19 mouse cellular contexts compared by ENCODE assay signal in the genomic region with DNA sequence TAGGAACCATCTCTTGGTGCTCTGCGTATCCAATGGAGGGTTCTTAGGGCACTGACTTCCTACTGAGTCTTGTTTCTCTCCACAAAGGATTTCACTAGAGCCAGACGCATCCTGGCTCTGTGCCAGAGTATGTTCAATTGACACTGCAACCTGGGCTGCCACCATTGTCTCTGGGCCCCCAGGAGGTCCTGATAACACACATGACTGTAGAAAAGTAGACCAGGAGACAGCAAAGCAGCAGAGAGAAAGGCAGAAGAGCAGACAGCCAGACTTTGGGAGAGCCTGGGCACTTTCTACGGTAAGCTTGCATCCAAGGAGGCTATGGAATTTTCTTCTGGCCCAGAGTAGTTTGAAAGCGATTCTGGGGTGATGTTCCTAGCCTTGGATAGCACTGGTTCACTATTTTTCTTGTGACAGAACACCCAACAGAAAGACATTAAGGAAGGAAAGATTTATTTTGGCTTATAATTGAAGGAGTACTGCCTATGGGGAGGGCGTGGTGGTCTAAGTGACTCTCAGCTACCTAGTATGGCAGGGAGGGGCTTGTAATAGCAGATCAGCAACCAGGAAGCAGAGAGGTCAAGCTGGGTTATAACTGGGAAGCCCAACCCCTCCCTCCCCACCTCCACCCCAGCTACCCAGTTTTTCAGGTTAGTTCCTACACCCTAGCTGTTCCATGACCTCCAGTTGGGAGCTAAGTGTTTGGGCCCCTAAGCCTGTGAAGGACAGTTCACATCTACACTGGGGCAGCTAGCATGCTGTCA.
DNase-seq lines count a peak whose midpoint lies in the region; ATAC-seq and TF ChIP-seq lines count a peak whose summit lies in the region.
"Had no signal": no experiment of that assay in that cellular context is flagged by ENCODE, and none has a peak within 500 bp of the region (broad histone marks: within the 10 kb centered on the region; RNA-seq: fewer than 3 reads in every experiment).

No protein-coding gene starts in this region.

- 56% methylated on average over 5 of the region's 5 CpGs for WGBS in midbrain, embryonic 13.5 days
- WGBS in midbrain, embryonic 11.5 days: 63% methylated on average over 5 of the region's 5 CpGs
- 44% methylated on average over 5 of the region's 5 CpGs for WGBS in hindbrain, embryonic 14.5 days
- WGBS in stomach, postnatal 0 days: 62% methylated on average over 5 of the region's 5 CpGs

- ATAC-seq in midbrain, embryonic 13.5 days: no peak
- ATAC-seq in midbrain, embryonic 11.5 days (ENCODE audit: low FRiP score): no peak
- ATAC-seq in hindbrain, embryonic 14.5 days (ENCODE audit: low FRiP score): no peak
- 0 out of 2 replicates have a peak, but pooled peaks have one; percentile 24 for ATAC-seq in stomach, postnatal 0 days (ENCODE audit: low FRiP score, low TSS enrichment)

- H3K9ac ChIP-seq in midbrain, embryonic 13.5 days (replicated peaks): no peak overlapping the region
- no peak overlapping the region for H3K9ac ChIP-seq in midbrain, embryonic 11.5 days (ENCODE audit: low read length)
- H3K9ac ChIP-seq in hindbrain, embryonic 14.5 days: no peak overlapping the region
- H3K9ac ChIP-seq in stomach, postnatal 0 days (ENCODE audit: low read length): no peak overlapping the region
- H3K9ac ChIP-seq: liver, embryonic 13.5 days had no signal

- H3K4me2 ChIP-seq in midbrain, embryonic 13.5 days (replicated peaks): no peak overlapping the region
- no peak overlapping the region for H3K4me2 ChIP-seq in midbrain, embryonic 11.5 days
- no peak overlapping the region for H3K4me2 ChIP-seq in hindbrain, embryonic 14.5 days (replicated peaks)
- H3K4me2 ChIP-seq in stomach, postnatal 0 days (replicated peaks; ENCODE audit: low read depth): no peak overlapping the region
- H3K4me2 ChIP-seq: liver, embryonic 13.5 days had no signal

- H3K27me3 ChIP-seq in midbrain, embryonic 13.5 days: no peaks in the 10 kb centered on the region
- H3K27me3 ChIP-seq in midbrain, embryonic 11.5 days (ENCODE audit: control insufficient read depth, insufficient read depth, low read length): no peaks in the 10 kb centered on the region
- H3K27me3 ChIP-seq in hindbrain, embryonic 14.5 days (ENCODE audit: control insufficient read depth, insufficient read depth, low read length): no peaks in the 10 kb centered on the region
- H3K27me3 ChIP-seq in stomach, postnatal 0 days (ENCODE audit: control insufficient read depth, insufficient read depth, low read length): no peaks in the 10 kb centered on the region
- H3K27me3 ChIP-seq: liver, embryonic 13.5 days had no signal

- peak; percentile 34 for DNase-seq in cerebellum, adult 9-11 months
- no peak for DNase-seq in cerebellum, postnatal 36 days
- DNase-seq in midbrain, embryonic 11.5 days (ENCODE audit: low spot score, missing footprints): no peak
- DNase-seq in hindbrain, embryonic 14.5 days (ENCODE audit: low spot score): no peak
- DNase-seq in stomach, postnatal 0 days (ENCODE audit: low spot score): no peak
- DNase-seq in layer of hippocampus, postnatal 25 days (ENCODE audit: extremely low spot score in 1 of 2, low spot score in 1 of 2): no peak
- no peak for DNase-seq in ovary, postnatal 36 days (ENCODE audit: low spot score)
- DNase-seq: cerebellum, adult 18-20 months; embryo, embryonic 11 days; gastrocnemius, adult 2 months; heart, adult 18-20 months; kidney, postnatal 25 days; liver, embryonic 13.5 days; right cerebral cortex, postnatal 25 days; thymus, postnatal 14 days had no signal

- H3K27ac ChIP-seq in midbrain, embryonic 13.5 days: peak overlapping the region; percentile 4; the same call in 1 of the 2 replicates
- no peak overlapping the region for H3K27ac ChIP-seq in midbrain, embryonic 11.5 days (ENCODE audit: low read depth, low read length)
- peak overlapping the region; percentile 34; the same call in 1 of the 2 replicates for H3K27ac ChIP-seq in hindbrain, embryonic 14.5 days
- H3K27ac ChIP-seq in stomach, postnatal 0 days (replicated peaks): no peak overlapping the region
- H3K27ac ChIP-seq: gastrocnemius, adult 2 months; limb, embryonic 10.5 days; liver, embryonic 13.5 days had no signal

- no peak overlapping the region for H3K4me3 ChIP-seq in midbrain, embryonic 13.5 days (replicated peaks)
- H3K4me3 ChIP-seq in midbrain, embryonic 11.5 days (ENCODE audit: low read depth, low read length): no peak overlapping the region
- no peak overlapping the region for H3K4me3 ChIP-seq in hindbrain, embryonic 14.5 days (replicated peaks; ENCODE audit: low read length)
- H3K4me3 ChIP-seq in stomach, postnatal 0 days (ENCODE audit: low read depth, low read length): no peak overlapping the region
- H3K4me3 ChIP-seq: erythroblast, embryonic 14.5 days; gastrocnemius, adult 2 months; limb, embryonic 10.5 days; liver, embryonic 13.5 days had no signal

- no peak for TF ChIP-seq EP300 in stomach, postnatal 0 days (optimal IDR thresholded peaks at IDR 0.05)

- no peaks in the 10 kb centered on the region for H3K9me3 ChIP-seq in midbrain, embryonic 13.5 days
- H3K9me3 ChIP-seq in midbrain, embryonic 11.5 days (ENCODE audit: control insufficient read depth, low read length): no peaks in the 10 kb centered on the region
- H3K9me3 ChIP-seq in hindbrain, embryonic 14.5 days (ENCODE audit: control insufficient read depth, low read length): no peaks in the 10 kb centered on the region
- no peaks in the 10 kb centered on the region for H3K9me3 ChIP-seq in stomach, postnatal 0 days (ENCODE audit: control insufficient read depth, low read length)
- H3K9me3 ChIP-seq: G1E; limb, embryonic 10.5 days; liver, embryonic 13.5 days had no signal

- TF ChIP-seq CTCF in stomach, postnatal 0 days (IDR thresholded peaks at IDR 0.05; ENCODE audit: low read depth): no peak

- no peaks in the 10 kb centered on the region for H3K36me3 ChIP-seq in midbrain, embryonic 13.5 days
- no peaks in the 10 kb centered on the region for H3K36me3 ChIP-seq in midbrain, embryonic 11.5 days (ENCODE audit: control insufficient read depth, insufficient read depth, low read length)
- no peaks in the 10 kb centered on the region for H3K36me3 ChIP-seq in hindbrain, embryonic 14.5 days (replicated peaks; ENCODE audit: control insufficient read depth, insufficient read depth)
- H3K36me3 ChIP-seq in stomach, postnatal 0 days (ENCODE audit: control insufficient read depth, insufficient read depth, low read length): no peaks in the 10 kb centered on the region
- H3K36me3 ChIP-seq: G1E; limb, embryonic 10.5 days; liver, embryonic 13.5 days had no signal

- peaks cover 51% of the 10 kb centered on the region for H3K4me1 ChIP-seq in midbrain, embryonic 13.5 days (replicated peaks)
- peaks cover 6% of the 10 kb centered on the region for H3K4me1 ChIP-seq in midbrain, embryonic 11.5 days (ENCODE audit: control insufficient read depth, insufficient read depth, low read length)
- peaks cover 34% of the 10 kb centered on the region for H3K4me1 ChIP-seq in hindbrain, embryonic 14.5 days (replicated peaks; ENCODE audit: control insufficient read depth, insufficient read depth, low read length)
- H3K4me1 ChIP-seq in stomach, postnatal 0 days (replicated peaks; ENCODE audit: control insufficient read depth, insufficient read depth): 0 out of 2 replicates have a peak, but pooled peaks cover 3% of the 10 kb centered on the region

Comparison
In these comparisons a context has a peak if more than half of its experiments do, and no peak if none do; other contexts are left out.
1. H3K27ac ChIP-seq: peak in midbrain, embryonic 13.5 days (single experiment) and hindbrain, embryonic 14.5 days (single experiment); none in midbrain, embryonic 11.5 days (single experiment) and stomach, postnatal 0 days (single experiment).